Mouse (Mus musculus): Measurements from ENCODE around the gene Ptgdr2. TPM values are rescaled to one million over a fixed set of nuclear protein-coding genes. Genes with fewer than 3 reads are reported as not detected.

Ptgdr2 gene
- not detected in 2 replicates for polyA plus RNA-seq (2011; ENCODE audit: insufficient read length, low read depth, missing spikeins)

- Histone ChIP-seq H3K4me1 (ENCODE audit: control insufficient read depth, insufficient read depth, low read length) (no peaks in the 10 kb centered on the region), H3K4me3 (ENCODE audit: insufficient read depth, low read length) (no peak within 1 kb of the TSS), H3K27ac (ENCODE audit: insufficient read depth, low read length) (no peak within 1 kb of the TSS)
- TF ChIP-seq CTCF (IDR thresholded peaks at IDR 0.05; ENCODE audit: borderline replicate concordance, insufficient read depth, low read length) (no peak), POLR2A (IDR thresholded peaks at IDR 0.05; ENCODE audit: low read depth, low read length) (no peak)
These were observed at the start of gene Ptgdr2 for GRCm38 (mm10) chr19:10937110-10937563. Ptgdr2 (plus strand) TSS chr19:10937160.

GRCm38 (mm10) chr19:10892201-10892600 lies 44.8 kb upstream of the Ptgdr2 start:
- no peak overlapping the region for H3K27ac ChIP-seq (ENCODE audit: insufficient read depth, low read length)
- no peak for TF ChIP-seq POLR2A (IDR thresholded peaks at IDR 0.05; ENCODE audit: low read depth, low read length)
- no peak for TF ChIP-seq CTCF (IDR thresholded peaks at IDR 0.05; ENCODE audit: borderline replicate concordance, insufficient read depth, low read length)
- H3K4me3 ChIP-seq (ENCODE audit: insufficient read depth, low read length), result no peak overlapping the region
- peaks cover 5% of the 10 kb centered on the region for H3K4me1 ChIP-seq (ENCODE audit: control insufficient read depth, insufficient read depth, low read length)

- H3K4me1 ChIP-seq (ENCODE audit: control insufficient read depth, insufficient read depth, low read length), result peaks cover 5% of the 10 kb centered on the region
- peak within 1 kb of the TSS; percentile 85 for H3K4me3 ChIP-seq (ENCODE audit: insufficient read depth, low read length)
- TF ChIP-seq POLR2A (IDR thresholded peaks at IDR 0.05; ENCODE audit: low read depth, low read length), result peak; percentile 88
- no peak for TF ChIP-seq CTCF (IDR thresholded peaks at IDR 0.05; ENCODE audit: borderline replicate concordance, insufficient read depth, low read length)
- peak within 1 kb of the TSS; percentile 65 for H3K27ac ChIP-seq (ENCODE audit: insufficient read depth, low read length)
These were observed 41.9 kb upstream of the Ptgdr2 start, which contains the start of gene Prpf19 for GRCm38 (mm10) chr19:10895016-10895528. Prpf19 (plus strand) TSS chr19:10895231.

GRCm38 (mm10) chr19:10895708-10896107 lies 41.3 kb upstream of the Ptgdr2 start:
- Histone ChIP-seq H3K27ac (ENCODE audit: insufficient read depth, low read length) (peak overlapping the region; percentile 65), H3K4me1 (ENCODE audit: control insufficient read depth, insufficient read depth, low read length) (peaks cover 5% of the 10 kb centered on the region), H3K4me3 (ENCODE audit: insufficient read depth, low read length) (peak overlapping the region; percentile 85)
- TF ChIP-seq CTCF (IDR thresholded peaks at IDR 0.05; ENCODE audit: borderline replicate concordance, insufficient read depth, low read length) (no peak), POLR2A (IDR thresholded peaks at IDR 0.05; ENCODE audit: low read depth, low read length) (no peak)

- H3K4me3 ChIP-seq (ENCODE audit: insufficient read depth, low read length), result peak overlapping the region; percentile 85; the same call in 1 of the 2 replicates
- TF ChIP-seq POLR2A (IDR thresholded peaks at IDR 0.05; ENCODE audit: low read depth, low read length) (no peak), CTCF (IDR thresholded peaks at IDR 0.05; ENCODE audit: borderline replicate concordance, insufficient read depth, low read length) (no peak)
These were observed 40.1 kb upstream of the Ptgdr2 start for GRCm38 (mm10) chr19:10896849-10897248.

GRCm38 (mm10) chr19:10897491-10897890 lies 39.5 kb upstream of the Ptgdr2 start:
- no peak for TF ChIP-seq CTCF (IDR thresholded peaks at IDR 0.05; ENCODE audit: borderline replicate concordance, insufficient read depth, low read length)
- TF ChIP-seq POLR2A (IDR thresholded peaks at IDR 0.05; ENCODE audit: low read depth, low read length), result no peak
- H3K4me1 ChIP-seq (ENCODE audit: control insufficient read depth, insufficient read depth, low read length), result peaks cover 5% of the 10 kb centered on the region
- no peak overlapping the region for H3K27ac ChIP-seq (ENCODE audit: insufficient read depth, low read length)
- H3K4me3 ChIP-seq (ENCODE audit: insufficient read depth, low read length), result no peak overlapping the region

More at GRCm38 (mm10) chr19:10896849-10897248, 40.1 kb upstream of the Ptgdr2 start:
- Histone ChIP-seq H3K4me1 (ENCODE audit: control insufficient read depth, insufficient read depth, low read length) (peaks cover 5% of the 10 kb centered on the region), H3K27ac (ENCODE audit: insufficient read depth, low read length) (no peak overlapping the region)

GRCm38 (mm10) chr19:10900315-10900714 lies 36.6 kb upstream of the Ptgdr2 start:
- H3K4me1 ChIP-seq (ENCODE audit: control insufficient read depth, insufficient read depth, low read length), result peaks cover 5% of the 10 kb centered on the region
- TF ChIP-seq POLR2A (IDR thresholded peaks at IDR 0.05; ENCODE audit: low read depth, low read length), result no peak
- TF ChIP-seq CTCF (IDR thresholded peaks at IDR 0.05; ENCODE audit: borderline replicate concordance, insufficient read depth, low read length), result no peak
- H3K4me3 ChIP-seq (ENCODE audit: insufficient read depth, low read length), result no peak overlapping the region
- H3K27ac ChIP-seq (ENCODE audit: insufficient read depth, low read length), result no peak overlapping the region

- H3K4me3 ChIP-seq (ENCODE audit: insufficient read depth, low read length), result no peak overlapping the region
- no peak for TF ChIP-seq POLR2A (IDR thresholded peaks at IDR 0.05; ENCODE audit: low read depth, low read length)
- TF ChIP-seq CTCF (IDR thresholded peaks at IDR 0.05; ENCODE audit: borderline replicate concordance, insufficient read depth, low read length), result no peak
- peaks cover 5% of the 10 kb centered on the region for H3K4me1 ChIP-seq (ENCODE audit: control insufficient read depth, insufficient read depth, low read length)
- no peak overlapping the region for H3K27ac ChIP-seq (ENCODE audit: insufficient read depth, low read length)
These were observed 35.9 kb upstream of the Ptgdr2 start for GRCm38 (mm10) chr19:10901046-10901445.

- H3K4me1 ChIP-seq (ENCODE audit: control insufficient read depth, insufficient read depth, low read length), result peaks cover 6% of the 10 kb centered on the region
- no peak overlapping the region for H3K27ac ChIP-seq (ENCODE audit: insufficient read depth, low read length)
- no peak overlapping the region for H3K4me3 ChIP-seq (ENCODE audit: insufficient read depth, low read length)
- TF ChIP-seq POLR2A (IDR thresholded peaks at IDR 0.05; ENCODE audit: low read depth, low read length), result no peak
- no peak for TF ChIP-seq CTCF (IDR thresholded peaks at IDR 0.05; ENCODE audit: borderline replicate concordance, insufficient read depth, low read length)
These were observed 32.4 kb upstream of the Ptgdr2 start for GRCm38 (mm10) chr19:10904512-10904911.

- H3K4me1 ChIP-seq (ENCODE audit: control insufficient read depth, insufficient read depth, low read length), result peaks cover 6% of the 10 kb centered on the region
- no peak overlapping the region for H3K4me3 ChIP-seq (ENCODE audit: insufficient read depth, low read length)
- TF ChIP-seq CTCF (IDR thresholded peaks at IDR 0.05; ENCODE audit: borderline replicate concordance, insufficient read depth, low read length), result no peak
- no peak for TF ChIP-seq POLR2A (IDR thresholded peaks at IDR 0.05; ENCODE audit: low read depth, low read length)
- no peak overlapping the region for H3K27ac ChIP-seq (ENCODE audit: insufficient read depth, low read length)
These were observed 31.8 kb upstream of the Ptgdr2 start for GRCm38 (mm10) chr19:10904927-10905727.
